Mouse (Mus musculus) thymus, adult 2 months (tissue): ENCODE results near the gene Slfn9. TPM values are rescaled to one million over a fixed set of nuclear protein-coding genes. Genes with fewer than 3 reads are reported as not detected.

Experiments used
- DNase-seq: peaks from one replicate; pipeline ENCODE4 v3.0.0; 2021
- H3K27ac ChIP-seq: fragments of 200-500 bp; 2 replicates; pipeline ENCODE4 v1.5.1; 2012; ENCODE audit warnings: low read length, control low read depth; ENCODE audit not compliant: control insufficient read depth, insufficient read depth
- H3K27me3 ChIP-seq: fragments of 200-500 bp; 2 replicates; pipeline ENCODE4 v1.6.1; 2012; ENCODE audit warnings: mild to moderate bottlenecking, low read length, moderate library complexity, mixed read lengths; ENCODE audit not compliant: control insufficient read depth, insufficient read depth
- H3K36me3 ChIP-seq: fragments of 200-500 bp; 2 replicates; pipeline ENCODE4 v1.6.1; 2012; ENCODE audit warnings: mild to moderate bottlenecking, low read length, moderate library complexity; ENCODE audit not compliant: control insufficient read depth, insufficient read depth
- H3K4me1 ChIP-seq: fragments of 200-500 bp; replicated peaks from 2 replicates; pipeline ENCODE4 v1.6.1; 2012; ENCODE audit warnings: low read length; ENCODE audit not compliant: control insufficient read depth, insufficient read depth
- H3K4me3 ChIP-seq: fragments of 200-500 bp; 2 replicates; pipeline ENCODE4 v1.5.1; 2012; ENCODE audit warnings: mild to moderate bottlenecking, low read length, control low read depth, moderate library complexity; ENCODE audit not compliant: control insufficient read depth, insufficient read depth
- CTCF ChIP-seq: fragments of 200-500 bp; IDR thresholded peaks from 2 replicates; pipeline ENCODE4 v1.5.1; 2012; ENCODE audit warnings: mild to moderate bottlenecking, control low read depth, low read length, moderate library complexity, borderline replicate concordance; ENCODE audit not compliant: control insufficient read depth, poor library complexity, insufficient read depth; ENCODE audit errors: extremely low read depth
- POLR2A ChIP-seq: fragments of 200-500 bp; IDR thresholded peaks from 2 replicates; pipeline ENCODE4 v1.6.1; 2012; ENCODE audit warnings: mild to moderate bottlenecking, low read length, control low read depth, moderate library complexity; ENCODE audit not compliant: control insufficient read depth, poor library complexity, insufficient read depth; ENCODE audit errors: extremely low read depth
- WGBS: fragments of 180-500 bp; shearing (Covaris S2); methylation state at CpG from one replicate; pipeline ENCODE4 v1.1.7; 2018; 5-methylcytosine and 5-hydroxymethylcytosine counted together
- polyA plus RNA-seq: library from polyadenylated mRNA; depleted of rRNA; stranded (reverse); fragments of >200 nt; gene quantifications from 2 replicates; pipeline ENCODE4 v1.2.3, GENCODE M21; 2012; rRNA removed

Slfn9 gene
- polyA plus RNA-seq, 1 experiment: 3.3 TPM

- no peak overlapping the region for H3K27ac ChIP-seq
- H3K36me3 ChIP-seq: no peaks in the 10 kb centered on the region
- WGBS: 43% methylated on average over 3 of the region's 3 CpGs
- no peak overlapping the region for H3K4me3 ChIP-seq
- DNase-seq: no peak
- peaks cover 10% of the 10 kb centered on the region for H3K4me1 ChIP-seq
- TF ChIP-seq POLR2A (no peak), CTCF (no peak)
- peaks cover 34% of the 10 kb centered on the region for H3K27me3 ChIP-seq
These were observed 62.0 kb downstream of the Slfn9 start for GRCm38 (mm10) chr11:82929633-82929950.

GRCm38 (mm10) chr11:82928897-82929632, 62.6 kb downstream of the Slfn9 start:
- Histone ChIP-seq H3K27ac (no peak overlapping the region), H3K4me1 (peaks cover 10% of the 10 kb centered on the region), H3K4me3 (no peak overlapping the region), H3K36me3 (no peaks in the 10 kb centered on the region), H3K27me3 (peaks cover 28% of the 10 kb centered on the region)
- DNase-seq: no peak
- 79% methylated on average over 20 of the region's 20 CpGs for whole genome bisulfite sequencing
- TF ChIP-seq POLR2A (no peak), CTCF (no peak)

Other genes starting within 250 kb of the Slfn9 start
- 0.16 and 0.19 TPM in 2 replicates for gene Cct6b, start 227.5 kb downstream of the Slfn9 start, polyA plus RNA-seq
- 8.1 and 8.7 TPM in 2 replicates for gene Zfp830, start 227.5 kb downstream of the Slfn9 start, polyA plus RNA-seq
- 18.5 and 23.0 TPM in 2 replicates for gene Lig3, start 210.7 kb downstream of the Slfn9 start, polyA plus RNA-seq
- 13.4 and 16.3 TPM in 2 replicates for gene Rffl, start 120.6 kb downstream of the Slfn9 start, polyA plus RNA-seq
- 22.0 and 22.6 TPM in 2 replicates for gene Rad51d, start 101.2 kb downstream of the Slfn9 start, polyA plus RNA-seq
- 0.23 and 0.36 TPM in 2 replicates for gene Fndc8, start 99.7 kb downstream of the Slfn9 start, polyA plus RNA-seq
- gene Nle1, start 83.4 kb downstream of the Slfn9 start, polyA plus RNA-seq: 81.4 and 85.8 TPM in 2 replicates
- 1.2 and 7.1 TPM in 2 replicates for gene Unc45b, start 81.3 kb downstream of the Slfn9 start, polyA plus RNA-seq
- gene Slfn5, start 40.5 kb downstream of the Slfn9 start, polyA plus RNA-seq: 7.0 and 8.4 TPM in 2 replicates
- 4.0 and 4.2 TPM in 2 replicates for gene Slfn8, start 29.0 kb upstream of the Slfn9 start, polyA plus RNA-seq
- 40.6 and 44.7 TPM in 2 replicates for gene Slfn2, start 73.3 kb upstream of the Slfn9 start, polyA plus RNA-seq
- gene Slfn1, start 125.0 kb upstream of the Slfn9 start, polyA plus RNA-seq: 16.3 and 24.3 TPM in 2 replicates
- 1.6 and 1.8 TPM in 2 replicates for gene Slfn4, start 183.4 kb upstream of the Slfn9 start, polyA plus RNA-seq
- 2.7 and 3.0 TPM in 2 replicates for gene Slfn3, start 199.5 kb upstream of the Slfn9 start, polyA plus RNA-seq